Mouse (Mus musculus): ENCODE data around the gene Atxn2. TPM values are rescaled to one million over a fixed set of nuclear protein-coding genes. Genes with fewer than 3 reads are reported as not detected.
"Not testable (repeated sequence)": the region's sequence is repeated elsewhere in the genome, so short reads cannot be mapped to it uniquely, and the experiment has no call there.

The Atxn2 gene
- total RNA-seq (2015): 67.4 and 85.0 TPM in 2 replicates
- total RNA-seq (2017): 30.1 and 49.8 TPM in 2 replicates

DNA sequence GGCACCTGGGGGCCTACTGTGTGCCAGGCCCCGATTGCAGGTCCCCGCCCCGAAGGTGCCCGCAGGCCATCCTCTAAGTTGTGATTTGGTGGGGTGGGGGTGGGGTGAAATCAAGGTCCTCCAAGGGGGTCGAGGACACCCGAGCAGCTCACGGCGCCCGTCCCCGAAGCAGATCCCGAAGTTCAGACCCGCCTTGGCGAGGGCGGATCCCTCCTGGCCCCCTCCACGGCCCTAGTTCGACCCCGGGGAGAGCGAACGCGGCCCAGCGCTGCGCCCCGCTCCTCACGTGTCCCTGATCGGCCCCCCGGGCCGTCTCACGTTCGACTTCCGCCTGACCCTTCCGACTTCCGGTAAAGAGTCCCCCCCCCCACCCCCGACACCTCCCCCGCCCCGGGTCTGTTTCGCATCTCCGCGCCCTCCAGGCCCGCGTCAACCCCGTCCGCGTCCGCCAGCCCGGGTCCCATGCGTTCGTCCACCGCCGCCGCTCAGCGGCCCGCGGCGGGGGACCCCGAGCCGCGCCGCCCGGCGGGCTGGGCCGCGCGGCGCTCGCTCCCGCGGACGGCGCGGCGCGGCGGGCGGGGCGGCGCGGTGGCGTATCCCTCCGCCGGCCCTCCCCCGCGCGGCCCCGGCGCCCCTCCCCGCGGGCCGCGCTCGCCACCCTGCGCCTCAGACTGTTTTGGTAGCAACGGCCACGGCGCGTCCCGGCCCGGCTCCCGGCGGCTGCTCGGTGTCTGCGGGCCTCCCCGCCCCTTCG lies at the start of gene Atxn2:
Gene Atxn2 (plus strand): TSS at position 164 of the 754 bp plus-strand sequence.
- peak; percentile 82 for ATAC-seq (replicated peaks; ENCODE audit: poor library complexity)

- no peak for ATAC-seq (replicated peaks; ENCODE audit: poor library complexity)
Observed at GRCm38 (mm10) chr5:121661494-121661893, 49.6 kb upstream of the Atxn2 start.

DNA sequence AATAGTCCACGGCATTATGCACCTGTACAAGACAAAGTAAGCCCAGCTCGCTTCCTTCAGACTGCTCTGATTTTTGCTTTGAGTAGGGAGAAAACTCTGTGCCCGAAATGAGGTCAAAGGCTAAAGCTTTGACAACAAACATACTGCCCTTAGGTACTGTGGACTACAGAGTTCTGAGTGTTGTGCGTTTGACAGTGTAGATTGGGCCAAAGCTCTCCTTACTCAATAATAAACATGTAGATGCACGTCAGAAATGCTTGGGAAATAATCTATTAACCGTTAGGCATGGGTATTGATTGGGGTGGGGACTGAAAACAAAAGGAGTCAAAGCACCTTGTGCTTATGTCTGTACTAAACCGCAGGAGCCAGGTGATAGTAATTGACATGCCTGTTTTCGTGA lies 47.7 kb upstream of the Atxn2 start:
- no peak for ATAC-seq (replicated peaks; ENCODE audit: poor library complexity)

GRCm38 (mm10) chr5:121664078-121664477 lies 47.1 kb upstream of the Atxn2 start:
- ATAC-seq (replicated peaks; ENCODE audit: poor library complexity): no peak

DNA sequence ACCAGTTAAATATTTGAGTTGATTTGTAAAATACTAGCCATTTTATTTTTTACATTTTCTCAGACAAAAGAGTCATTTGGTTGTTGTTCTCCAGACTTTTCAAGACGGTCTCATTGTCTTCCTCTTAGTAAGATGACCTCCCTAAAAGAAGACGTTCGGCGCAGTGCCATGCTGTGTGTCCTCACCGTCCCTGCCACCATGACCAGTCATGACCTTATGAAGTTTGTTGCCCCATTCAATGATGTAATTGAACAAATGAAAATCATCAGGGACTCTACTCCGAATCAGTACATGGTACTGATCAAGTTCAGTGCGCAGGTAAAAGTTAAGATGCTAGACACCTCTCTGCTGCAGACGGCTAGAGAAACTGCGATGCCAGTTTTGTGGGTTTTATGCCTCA lies 46.2 kb upstream of the Atxn2 start:
- no peak for ATAC-seq (replicated peaks; ENCODE audit: poor library complexity)

GRCm38 (mm10) chr5:121667067-121667466 lies 44.1 kb upstream of the Atxn2 start:
- no peak for ATAC-seq (replicated peaks; ENCODE audit: poor library complexity)

- no peak for ATAC-seq (replicated peaks; ENCODE audit: poor library complexity)
Observed at GRCm38 (mm10) chr5:121668411-121668810, 42.7 kb upstream of the Atxn2 start.

GRCm38 (mm10) chr5:121670412-121670811 lies 40.7 kb upstream of the Atxn2 start:
- ATAC-seq (replicated peaks; ENCODE audit: poor library complexity): peak; percentile 55; the same call in 1 of the 2 replicates

DNA sequence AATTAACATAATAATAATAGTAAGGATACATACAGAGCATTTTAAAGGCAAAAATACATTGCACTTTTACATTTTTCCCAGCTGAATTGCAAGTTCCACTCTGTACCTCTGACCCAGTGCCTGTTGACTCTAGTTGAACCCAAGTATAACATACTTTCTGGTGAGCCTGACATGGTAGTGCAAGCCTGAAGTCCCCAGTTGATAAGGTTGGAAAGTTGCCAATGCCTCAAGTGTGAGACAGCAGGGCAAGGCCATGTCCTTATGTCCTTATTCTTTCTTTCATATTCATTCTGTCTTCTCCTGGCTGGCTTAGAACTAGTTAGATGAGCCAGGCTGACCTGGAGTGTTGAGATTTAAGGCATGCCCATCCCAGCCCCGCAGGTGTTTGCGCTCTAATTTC lies 28.9 kb upstream of the Atxn2 start:
- ATAC-seq (replicated peaks; ENCODE audit: poor library complexity): no peak

- ATAC-seq (replicated peaks; ENCODE audit: poor library complexity): no peak
Observed at GRCm38 (mm10) chr5:121685495-121685894, 25.6 kb upstream of the Atxn2 start.

- no peak for ATAC-seq (replicated peaks; ENCODE audit: poor library complexity)
Observed at GRCm38 (mm10) chr5:121686113-121686898, 24.8 kb upstream of the Atxn2 start.

DNA sequence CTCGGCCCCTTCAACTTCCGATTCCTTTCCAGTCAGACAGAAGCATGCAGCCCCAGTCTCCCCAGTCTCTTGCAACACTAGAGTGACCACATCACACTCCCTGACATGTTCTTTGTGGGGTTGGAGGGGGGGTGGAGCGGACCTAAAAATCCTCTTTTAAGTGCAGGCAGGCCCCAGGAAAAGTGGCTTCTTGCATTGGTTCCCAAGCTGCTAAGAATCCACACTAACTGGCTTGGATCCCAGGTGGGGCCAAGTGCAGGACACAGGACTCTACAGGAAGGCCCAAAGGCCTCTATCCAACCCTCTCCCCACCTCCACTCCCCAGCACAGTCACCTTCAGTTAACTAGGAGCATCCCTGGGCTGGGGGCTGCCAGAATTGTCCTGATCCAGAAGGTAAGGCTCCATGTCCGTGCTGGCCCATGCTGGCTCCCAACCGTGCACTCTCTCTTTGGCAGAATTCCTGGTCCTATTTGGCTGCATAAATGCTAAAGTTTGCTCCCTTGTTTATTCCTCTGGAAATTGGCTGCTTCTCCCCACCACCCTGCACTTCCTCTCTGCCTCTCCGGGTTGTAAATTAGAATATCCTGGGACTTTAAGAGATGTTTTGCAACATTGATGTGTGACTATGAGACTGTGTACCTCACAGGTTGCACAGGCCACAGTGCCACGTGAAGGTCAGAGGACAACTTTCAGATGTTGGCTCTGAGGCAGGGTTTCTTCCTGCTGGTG lies 20.5 kb upstream of the Atxn2 start:
- peak; percentile 54; the same call in 1 of the 2 replicates for ATAC-seq (replicated peaks; ENCODE audit: poor library complexity)

- not testable (repeated sequence) for ATAC-seq (replicated peaks; ENCODE audit: poor library complexity)
Observed at GRCm38 (mm10) chr5:121691436-121691835, 19.7 kb upstream of the Atxn2 start.

- ATAC-seq (replicated peaks; ENCODE audit: poor library complexity): no peak
Observed at GRCm38 (mm10) chr5:121692897-121693296, 18.2 kb upstream of the Atxn2 start.

- ATAC-seq (replicated peaks; ENCODE audit: poor library complexity): no peak
Observed at GRCm38 (mm10) chr5:121696761-121697160, 14.4 kb upstream of the Atxn2 start.

- no peak for ATAC-seq (replicated peaks; ENCODE audit: poor library complexity)
Observed at GRCm38 (mm10) chr5:121699891-121700290, 11.2 kb upstream of the Atxn2 start.

- ATAC-seq (replicated peaks; ENCODE audit: poor library complexity): no peak
Observed at GRCm38 (mm10) chr5:121700496-121700895, 10.6 kb upstream of the Atxn2 start.

GRCm38 (mm10) chr5:121701111-121701769 lies 9.9 kb upstream of the Atxn2 start:
- peak; percentile 87 for ATAC-seq (replicated peaks; ENCODE audit: poor library complexity)

DNA sequence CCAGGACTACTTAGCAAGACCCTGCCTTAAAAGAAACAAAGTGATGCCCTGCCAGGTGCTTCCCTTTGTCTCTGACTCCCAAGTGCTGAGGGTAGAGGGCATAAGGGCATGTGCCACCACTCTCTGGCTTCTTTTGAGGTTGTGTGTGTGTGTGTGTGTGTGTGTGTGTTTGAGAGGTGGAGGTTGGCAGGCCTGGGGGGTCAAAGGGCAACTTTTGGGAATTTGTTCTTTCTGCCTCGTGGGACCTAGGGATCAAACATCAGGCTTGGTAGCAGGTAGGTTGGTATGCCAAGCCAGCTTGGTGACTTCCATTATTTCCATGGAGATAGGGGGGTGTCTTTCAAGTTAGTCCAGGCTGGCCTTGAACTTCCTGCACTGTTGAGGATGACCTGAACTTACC lies 7.8 kb upstream of the Atxn2 start:
- no peak for ATAC-seq (replicated peaks; ENCODE audit: poor library complexity)

GRCm38 (mm10) chr5:121704512-121705248 lies 6.5 kb upstream of the Atxn2 start:
- no peak for ATAC-seq (replicated peaks; ENCODE audit: poor library complexity)

Data from megakaryocyte progenitor cell, adult 5-6 weeks (primary cell).